Mouse (Mus musculus): Measurements from ENCODE around the gene Il18.

DNA sequence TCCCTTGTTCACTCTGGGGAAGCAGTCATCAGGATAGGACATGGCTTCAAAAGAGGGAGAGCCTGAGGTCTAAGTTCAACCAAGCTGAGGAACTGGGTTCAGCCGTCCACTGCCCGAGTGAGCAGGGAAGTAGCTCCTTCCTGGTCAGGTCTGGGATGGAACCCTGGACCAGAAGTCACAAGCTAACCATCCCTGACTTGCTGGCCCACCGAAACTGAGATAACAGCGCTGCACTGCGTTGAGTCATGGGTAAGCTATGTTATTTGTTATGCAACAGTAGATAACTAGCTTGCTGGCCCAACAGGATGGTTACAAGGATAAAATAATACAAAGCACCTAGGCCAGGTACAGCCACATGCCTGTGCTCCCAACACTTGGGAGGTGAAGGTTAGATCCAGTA, 39.2 kb upstream of the Il18 start:
- TF ChIP-seq CTCF (IDR thresholded peaks at IDR 0.05; ENCODE audit: borderline replicate concordance, extremely low read depth, insufficient read depth, insufficient read length), result no peak
- no peak for TF ChIP-seq POLR2A (IDR thresholded peaks at IDR 0.05; ENCODE audit: borderline replicate concordance, extremely low read depth, insufficient read depth, insufficient read length, poor library complexity, severe bottlenecking)

Data from brain, embryonic 14.5 days (tissue).